Mouse (Mus musculus) neutrophil, adult 5-6 weeks (primary cell): ENCODE measurements around the gene Vmn1r166. TPM values are rescaled to one million over a fixed set of nuclear protein-coding genes. Genes with fewer than 3 reads are reported as not detected.
"Not testable (repeated sequence)": the region's sequence is repeated elsewhere in the genome, so short reads cannot be mapped to it uniquely, and the experiment has no call there.

Experiments
- ATAC-seq: fragments of 151-379, 151-347 bp; 2 replicates; pipeline ENCODE4 v1.8.0; 2017; ENCODE audit warnings: mild to moderate bottlenecking, moderate TSS enrichment; ENCODE audit not compliant: insufficient number of reproducible peaks, poor library complexity, low FRiP score, severe bottlenecking; ENCODE audit errors: extremely low read depth
- total RNA-seq: library from RNA; stranded (forward); fragments of 200-1000 nt; gene quantifications from 2 replicates; pipeline ENCODE4 v1.2.3, GENCODE M21; 2017

The Vmn1r166 gene
- total RNA-seq = not detected in 2 replicates

GRCm38 (mm10) chr7:23251582-23251981 lies at the start of gene Vmn1r166:
TSS of gene Vmn1r166 (minus strand) at chr7:23251682.
- ATAC-seq = not testable (repeated sequence)

- ATAC-seq = not testable (repeated sequence)
These were observed 49.4 kb upstream of the Vmn1r166 start, which contains the start of gene Nlrp4e for GRCm38 (mm10) chr7:23300892-23301291. TSS of gene Nlrp4e (plus strand) at chr7:23301192.

GRCm38 (mm10) chr7:23278800-23279199 lies 27.3 kb upstream of the Vmn1r166 start, which contains the start of gene Gm6902:
TSS of gene Gm6902 (minus strand) at chr7:23278900.
- not testable (repeated sequence) for ATAC-seq

- not testable (repeated sequence) for ATAC-seq
These were observed 34.5 kb downstream of the Vmn1r166 start, which contains the start of gene Vmn1r165 for GRCm38 (mm10) chr7:23217032-23217431. TSS of gene Vmn1r165 (plus strand) at chr7:23217332.

Other genes starting within 250 kb of the Vmn1r166 start
- not detected in 2 replicates for gene Gm4216, start 231.8 kb downstream of the Vmn1r166 start, total RNA-seq
- gene Vmn1r163, start 196.1 kb downstream of the Vmn1r166 start, total RNA-seq = not detected in 2 replicates
- not detected in 2 replicates for gene Gm8720, start 184.2 kb downstream of the Vmn1r166 start, total RNA-seq
- gene Gm10662, start 107.2 kb downstream of the Vmn1r166 start, total RNA-seq = not detected in 2 replicates
- not detected in 2 replicates for gene Vmn1r165, start 34.4 kb downstream of the Vmn1r166 start, total RNA-seq
- not detected in 2 replicates for gene Gm6902, start 27.2 kb upstream of the Vmn1r166 start, total RNA-seq
- not detected in 2 replicates for gene Nlrp4e, start 49.5 kb upstream of the Vmn1r166 start, total RNA-seq
- gene Nlrp5, start 134.2 kb upstream of the Vmn1r166 start, total RNA-seq = 0.12 TPM in 1 of 2 replicates, not detected in the other